Mouse (Mus musculus) stomach, postnatal 0 days (tissue): ENCODE results near the gene Hpgd. TPM values are rescaled to one million over a fixed set of nuclear protein-coding genes. Genes with fewer than 3 reads are reported as not detected.
"Not testable (repeated sequence)": the region's sequence is repeated elsewhere in the genome, so short reads cannot be mapped to it uniquely, and the experiment has no call there.

Source experiments
- ATAC-seq: fragments of 200-750 bp; cut with Nextera tagmentation; 2 replicates; pipeline ENCODE4 v1.8.0; 2017; ENCODE audit not compliant: low FRiP score, low TSS enrichment
- DNase-seq: peaks from one replicate; pipeline ENCODE4 v3.0.0-alpha.2; 2016; ENCODE audit warnings: low spot score
- H3K27ac ChIP-seq: fragments of 300-500 bp; sonication (generic); replicated peaks from 2 replicates; pipeline ENCODE4 v1.5.1; 2014; ENCODE audit warnings: mild to moderate bottlenecking, control low read depth
- H3K27me3 ChIP-seq: fragments of 300-500 bp; sonication (generic); 2 replicates; pipeline ENCODE4 v1.6.1; 2014; ENCODE audit warnings: low read length; ENCODE audit not compliant: control insufficient read depth, insufficient read depth
- H3K36me3 ChIP-seq: fragments of 300-500 bp; sonication (generic); 2 replicates; pipeline ENCODE4 v1.6.1; 2014; ENCODE audit warnings: low read length, mixed read lengths; ENCODE audit not compliant: control insufficient read depth, insufficient read depth
- H3K4me1 ChIP-seq: fragments of 300-500 bp; sonication (generic); replicated peaks from 2 replicates; pipeline ENCODE4 v1.6.1; 2014; ENCODE audit warnings: antibody characterized with exemption; ENCODE audit not compliant: control insufficient read depth, insufficient read depth
- H3K4me2 ChIP-seq: fragments of 300-500 bp; sonication (generic); replicated peaks from 2 replicates; pipeline ENCODE4 v1.6.1; 2014; ENCODE audit warnings: low read depth, mild to moderate bottlenecking, control low read depth, moderate library complexity
- H3K4me3 ChIP-seq: fragments of 300-500 bp; sonication (generic); 2 replicates; pipeline ENCODE4 v1.5.1; 2014; ENCODE audit warnings: low read depth, low read length, control low read depth
- H3K9ac ChIP-seq: fragments of 300-500 bp; sonication (generic); 2 replicates; pipeline ENCODE4 v1.6.1; 2014; ENCODE audit warnings: mild to moderate bottlenecking, low read length, control low read depth, mixed read lengths
- H3K9me3 ChIP-seq: fragments of 300-500 bp; sonication (generic); 2 replicates; pipeline ENCODE4 v1.6.1; 2016; ENCODE audit warnings: low read length; ENCODE audit not compliant: control insufficient read depth
- CTCF ChIP-seq: IDR thresholded peaks from 2 replicates; pipeline ENCODE4 v1.5.1; 2016; ENCODE audit warnings: antibody characterized with exemption, low read depth, mild to moderate bottlenecking, moderate library complexity
- EP300 ChIP-seq: optimal IDR thresholded peaks from 2 replicates; pipeline ENCODE3; 2016; ENCODE audit warnings: antibody characterized with exemption
- WGBS: fragments of 180-500 bp; shearing (Covaris S2); extraction: QIAGEN DNeasy Blood & Tissue Kit; methylation state at CpG from one replicate; pipeline ENCODE4 v1.1.7; 2014; 5-methylcytosine and 5-hydroxymethylcytosine counted together
- polyA plus RNA-seq: library from polyadenylated mRNA; unstranded; fragments of >200 nt; fragmentation: Nextera tagmentation; extraction: Ambion mirVana; gene quantifications from 2 replicates; pipeline ENCODE4 v1.2.1, GENCODE M21; 2015

Gene Hpgd
- polyA plus RNA-seq, 1 experiment from 2014 or later: 158 TPM

DNA sequence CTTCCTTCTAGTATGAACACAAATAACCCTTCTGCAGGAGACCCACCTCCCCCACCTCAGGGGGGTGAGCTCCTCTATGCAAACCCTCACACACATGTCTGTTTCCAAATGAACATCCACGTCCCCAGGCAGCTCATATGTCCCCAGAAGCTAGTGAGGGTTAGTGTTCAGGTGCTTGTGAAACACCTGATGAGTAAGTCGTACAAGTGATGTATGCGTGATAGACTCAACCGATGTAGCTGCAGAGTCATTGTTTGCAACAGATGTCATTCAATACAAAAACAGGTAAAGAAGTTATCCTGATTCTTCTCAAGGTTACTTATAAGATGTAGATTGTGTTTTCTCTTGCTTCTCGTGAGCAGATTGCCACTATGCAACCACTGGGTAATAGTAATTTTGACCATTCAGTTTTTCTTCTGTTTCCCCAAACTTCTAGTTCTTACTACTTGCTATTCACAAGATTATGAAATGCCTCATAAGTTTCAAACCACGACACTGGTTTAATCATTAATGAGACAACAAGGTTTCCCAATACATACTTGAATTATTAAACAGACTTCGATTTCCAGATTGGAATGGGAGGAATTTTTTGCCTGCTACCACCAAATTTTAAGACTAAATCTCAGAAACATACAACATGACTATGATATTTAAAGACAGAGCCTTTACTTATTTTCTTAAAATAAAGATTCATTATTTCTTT, 6.9 kb upstream of the Hpgd start:
- H3K4me1 ChIP-seq: no peaks in the 10 kb centered on the region
- no peaks in the 10 kb centered on the region for H3K27me3 ChIP-seq
- ATAC-seq (no peak), DNase-seq (no peak)
- H3K4me3 ChIP-seq: no peak overlapping the region
- no peaks in the 10 kb centered on the region for H3K9me3 ChIP-seq
- no peak overlapping the region for H3K9ac ChIP-seq
- no peak overlapping the region for H3K4me2 ChIP-seq
- 65% methylated on average over 7 of the region's 7 CpGs for WGBS
- no peaks in the 10 kb centered on the region for H3K36me3 ChIP-seq
- no peak overlapping the region for H3K27ac ChIP-seq
- no peak for TF ChIP-seq CTCF
- TF ChIP-seq EP300: no peak

DNA sequence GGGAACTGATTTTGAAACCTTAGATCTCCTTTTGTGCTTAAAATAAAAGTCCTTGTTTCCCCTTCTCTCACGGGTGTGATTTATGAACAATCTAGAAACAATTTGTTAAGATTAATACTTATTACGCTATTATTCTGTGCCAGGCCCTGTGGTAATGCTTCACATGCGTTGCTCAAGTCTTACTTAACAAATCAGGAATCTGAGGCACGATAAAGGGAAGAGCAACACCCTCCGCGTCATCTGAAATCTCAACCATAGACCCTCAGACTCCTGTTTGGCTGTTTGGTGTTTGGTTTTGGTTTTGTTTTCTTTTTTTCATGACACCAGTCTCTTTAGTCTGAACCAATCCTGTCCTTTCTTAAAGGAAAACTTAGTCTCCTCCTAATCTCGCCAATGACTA, 2.1 kb upstream of the Hpgd start:
- no peaks in the 10 kb centered on the region for H3K4me1 ChIP-seq
- DNase-seq (no peak), ATAC-seq (no peak)
- TF ChIP-seq CTCF (no peak), EP300 (no peak)
- H3K4me2 ChIP-seq: no peak overlapping the region
- no peaks in the 10 kb centered on the region for H3K36me3 ChIP-seq
- H3K4me3 ChIP-seq: no peak overlapping the region
- H3K27me3 ChIP-seq: no peaks in the 10 kb centered on the region
- H3K27ac ChIP-seq: no peak overlapping the region
- H3K9me3 ChIP-seq: no peaks in the 10 kb centered on the region
- no peak overlapping the region for H3K9ac ChIP-seq
- 69% methylated on average over 7 of the region's 7 CpGs for WGBS

DNA sequence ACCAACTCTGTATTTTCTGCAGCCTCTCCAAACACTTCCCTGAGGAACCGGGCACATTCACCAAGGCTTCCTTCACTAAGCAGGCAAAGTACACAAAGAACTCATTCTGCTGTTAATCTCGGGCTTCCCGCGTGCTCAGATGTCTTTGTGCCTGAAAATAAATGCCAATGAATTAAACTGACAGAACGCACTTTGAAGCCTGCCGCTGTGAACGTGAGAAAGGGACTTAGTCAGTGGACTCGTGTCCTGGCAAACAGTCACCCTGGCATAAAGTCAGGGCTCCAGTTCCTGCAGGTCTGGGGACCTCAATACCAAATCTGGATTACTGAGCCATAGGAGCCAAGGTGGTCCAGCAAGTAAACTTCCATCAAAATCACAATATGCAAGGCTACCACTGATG, 905 bp upstream of the Hpgd start:
- H3K27ac ChIP-seq: peak overlapping the region; percentile 88
- peak; percentile 81 for DNase-seq
- ATAC-seq: peak; percentile 76

DNA sequence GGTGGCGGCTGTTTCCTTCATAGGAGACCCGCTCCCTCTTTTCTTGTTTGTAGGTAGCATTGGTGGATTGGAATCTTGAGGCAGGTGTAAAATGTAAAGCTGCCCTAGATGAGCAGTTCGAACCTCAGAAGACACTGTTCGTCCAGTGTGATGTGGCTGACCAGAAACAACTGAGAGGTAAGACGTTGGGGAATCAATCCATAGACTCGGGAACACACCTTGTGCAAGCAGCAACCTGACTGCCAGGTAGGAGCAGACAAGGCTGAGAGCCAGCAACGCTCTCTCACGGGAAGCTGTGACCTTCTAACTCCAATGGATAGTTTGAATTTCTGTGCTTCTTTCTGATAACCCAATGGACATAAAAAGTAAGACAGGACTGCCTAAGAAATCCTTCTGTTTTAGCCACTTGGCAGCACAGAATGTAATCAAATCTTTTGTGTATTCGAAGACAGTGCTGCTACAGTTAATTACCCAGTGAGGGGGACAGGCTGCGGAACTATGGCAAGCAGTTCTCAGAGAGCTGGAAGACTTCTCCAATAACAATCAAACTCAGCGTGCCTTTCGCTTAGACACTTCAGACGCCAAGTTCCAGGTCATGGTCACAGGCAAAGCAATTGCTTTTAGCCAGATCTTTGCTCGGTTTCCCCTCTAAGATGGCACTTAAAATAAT, 636 bp downstream of the Hpgd start:
- WGBS: 10% methylated on average over 14 of the region's 14 CpGs
- Histone ChIP-seq H3K4me3 (peak overlapping the region; percentile 69), H3K27ac (peak overlapping the region; percentile 88), H3K36me3 (no peaks in the 10 kb centered on the region), H3K27me3 (no peaks in the 10 kb centered on the region), H3K4me2 (peak overlapping the region; percentile 75), H3K9me3 (no peaks in the 10 kb centered on the region), H3K9ac (peak overlapping the region; percentile 80), H3K4me1 (no peaks in the 10 kb centered on the region; the same call in 1 of the 2 replicates)
- DNase-seq (peak; percentile 52), ATAC-seq (peak; percentile 54)
- TF ChIP-seq CTCF (no peak), EP300 (no peak)

More for the DNA sequence above, 905 bp upstream of the Hpgd start:
- Histone ChIP-seq H3K27me3 (no peaks in the 10 kb centered on the region), H3K36me3 (no peaks in the 10 kb centered on the region), H3K9me3 (no peaks in the 10 kb centered on the region), H3K9ac (no peak overlapping the region), H3K4me3 (peak overlapping the region; percentile 69), H3K4me1 (no peaks in the 10 kb centered on the region), H3K4me2 (peak overlapping the region; percentile 75)
- TF ChIP-seq EP300: no peak
- no peak for TF ChIP-seq CTCF
- 7% methylated on average over 8 of the region's 8 CpGs for WGBS

DNA sequence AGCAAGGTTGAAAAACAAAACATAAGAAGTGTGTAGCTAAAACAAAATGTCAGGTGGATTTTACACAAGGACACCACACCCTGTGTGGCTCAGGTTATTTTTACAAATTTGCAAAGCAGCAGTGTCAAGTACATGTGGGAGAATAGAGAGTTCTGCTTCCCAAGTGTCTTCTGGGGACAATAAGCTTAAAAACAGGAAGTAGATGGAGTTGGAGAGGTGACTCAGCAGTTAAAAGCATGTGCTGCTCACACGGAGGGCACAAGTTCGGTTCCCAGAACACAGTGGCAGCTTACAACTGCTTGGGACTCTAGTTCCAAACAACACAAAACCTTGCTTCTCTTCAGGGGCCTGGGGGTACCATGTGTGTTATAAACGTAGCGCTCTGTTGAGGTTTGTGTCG, 5.0 kb downstream of the Hpgd start:
- no peak overlapping the region for H3K27ac ChIP-seq
- H3K27me3 ChIP-seq: no peaks in the 10 kb centered on the region
- whole genome bisulfite sequencing: 74% methylated on average over 5 of the region's 5 CpGs
- DNase-seq (no peak), ATAC-seq (no peak)
- no peaks in the 10 kb centered on the region; the same call in 1 of the 2 replicates for H3K4me1 ChIP-seq
- TF ChIP-seq CTCF (no peak), EP300 (no peak)
- H3K36me3 ChIP-seq: no peaks in the 10 kb centered on the region
- no peak overlapping the region for H3K4me2 ChIP-seq
- H3K9ac ChIP-seq: no peak overlapping the region
- H3K4me3 ChIP-seq: no peak overlapping the region
- H3K9me3 ChIP-seq: no peaks in the 10 kb centered on the region

DNA sequence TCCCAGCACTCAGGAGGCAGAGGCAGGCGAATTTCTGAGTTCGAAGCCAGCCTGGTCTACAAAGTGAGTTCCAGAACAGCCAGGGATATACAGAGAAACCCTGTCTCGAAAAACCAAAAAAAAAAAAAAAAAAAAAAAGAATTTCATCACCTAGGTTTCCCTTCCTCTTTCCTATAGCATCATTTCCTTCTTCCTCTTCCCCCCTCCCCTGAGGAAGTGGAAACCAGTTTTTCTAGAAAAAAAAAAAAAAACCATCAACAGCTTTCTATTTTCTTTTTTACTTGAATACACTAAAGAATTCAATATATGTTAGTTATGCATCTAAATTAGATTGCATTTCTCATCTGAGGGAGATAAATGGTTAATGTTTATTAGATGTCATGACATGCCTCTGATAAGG, 6.9 kb downstream of the Hpgd start:
- not testable (repeated sequence) for H3K36me3 ChIP-seq, H3K27me3 ChIP-seq, H3K4me2 ChIP-seq, H3K4me1 ChIP-seq, ATAC-seq, H3K4me3 ChIP-seq, H3K27ac ChIP-seq, H3K9me3 ChIP-seq, H3K9ac ChIP-seq, DNase-seq
- 85% methylated on average over 3 of the region's 3 CpGs for WGBS
